ENCODE assay signal across 8 mouse cellular contexts in the genomic region with DNA sequence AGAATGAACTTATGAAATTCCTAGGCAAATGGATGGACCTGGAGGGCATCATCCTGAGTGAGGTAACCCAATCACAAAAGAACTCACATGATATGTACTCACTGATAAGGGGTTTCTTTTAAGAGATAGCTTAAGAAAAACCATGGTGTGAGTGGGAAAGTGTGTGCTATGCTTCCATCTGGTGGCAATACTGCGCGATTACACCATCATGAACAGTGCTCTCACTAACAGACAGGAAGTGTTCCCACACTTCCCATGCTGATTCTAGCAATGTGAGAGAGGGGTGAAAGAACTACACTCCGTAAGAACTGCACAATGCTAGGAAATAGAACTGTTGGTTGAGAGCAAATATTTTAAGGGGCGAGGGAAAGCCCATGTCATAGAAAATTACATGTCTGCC. TPM values are rescaled to one million over a fixed set of nuclear protein-coding genes. Genes with fewer than 3 reads are reported as not detected.
DNase-seq lines count a peak whose midpoint lies in the region; ATAC-seq lines count a peak whose summit lies in the region.
"Had no signal": no experiment of that assay in that cellular context is flagged by ENCODE, and none has a peak within 500 bp of the region (broad histone marks: within the 10 kb centered on the region; RNA-seq: fewer than 3 reads in every experiment).

No protein-coding gene starts in this region.

- no peaks in the 10 kb centered on the region for H3K36me3 ChIP-seq in liver, embryonic 11.5 days (ENCODE audit: control insufficient read depth, insufficient read depth, low read length)
- H3K36me3 ChIP-seq in liver, embryonic 12.5 days: no peaks in the 10 kb centered on the region
- no peaks in the 10 kb centered on the region for H3K36me3 ChIP-seq in intestine, embryonic 16.5 days (ENCODE audit: control insufficient read depth, insufficient read depth, low read length)
- no peaks in the 10 kb centered on the region for H3K36me3 ChIP-seq in midbrain, embryonic 15.5 days (replicated peaks)

- 8% methylated on average over 4 of the region's 4 CpGs for WGBS in liver, embryonic 11.5 days
- 8% methylated on average over 4 of the region's 4 CpGs for WGBS in liver, embryonic 12.5 days (ENCODE audit: insufficient replicate concordance)
- 12% methylated on average over 4 of the region's 4 CpGs for WGBS in intestine, embryonic 16.5 days
- WGBS in midbrain, embryonic 15.5 days: 15% methylated on average over 4 of the region's 4 CpGs

- no peak overlapping the region for H3K9ac ChIP-seq in liver, embryonic 11.5 days (ENCODE audit: low read depth, low read length)
- no peak overlapping the region for H3K9ac ChIP-seq in liver, embryonic 12.5 days
- no peak overlapping the region for H3K9ac ChIP-seq in intestine, embryonic 16.5 days (ENCODE audit: low read depth, low read length)
- no peak overlapping the region for H3K9ac ChIP-seq in midbrain, embryonic 15.5 days

- DNase-seq in liver, embryonic 11.5 days (ENCODE audit: low spot score): no peak
- peak; percentile 17 for DNase-seq in MEL-GATA-1-ER (ENCODE audit: extremely low read depth, low read depth)
- DNase-seq in embryo, embryonic 9.5 days (ENCODE audit: extremely low spot score): peak; percentile 32
- DNase-seq in ovary, adult 18-20 months (ENCODE audit: low spot score): no peak

- ATAC-seq in liver, embryonic 11.5 days (replicated peaks; ENCODE audit: low FRiP score): peak; percentile 18; the same call in 1 of the 2 replicates
- no peak for ATAC-seq in liver, embryonic 12.5 days
- peak; percentile 80 for ATAC-seq in intestine, embryonic 16.5 days
- ATAC-seq in midbrain, embryonic 15.5 days (replicated peaks): peak; percentile 88

- H3K4me1 ChIP-seq in liver, embryonic 11.5 days (replicated peaks; ENCODE audit: control insufficient read depth, insufficient read depth, low read length): no peaks in the 10 kb centered on the region
- H3K4me1 ChIP-seq in liver, embryonic 12.5 days: no peaks in the 10 kb centered on the region
- H3K4me1 ChIP-seq in intestine, embryonic 16.5 days (ENCODE audit: control insufficient read depth, insufficient read depth, low read length): 0 out of 2 replicates have a peak, but pooled peaks cover 2% of the 10 kb centered on the region
- no peaks in the 10 kb centered on the region for H3K4me1 ChIP-seq in midbrain, embryonic 15.5 days
- H3K4me1 ChIP-seq: megakaryocyte, embryonic 14.5 days had no signal

- H3K4me2 ChIP-seq in liver, embryonic 11.5 days: no peak overlapping the region
- no peak overlapping the region for H3K4me2 ChIP-seq in liver, embryonic 12.5 days
- H3K4me2 ChIP-seq in intestine, embryonic 16.5 days (ENCODE audit: low read depth, low read length): no peak overlapping the region
- H3K4me2 ChIP-seq in midbrain, embryonic 15.5 days: no peak overlapping the region

- H3K9me3 ChIP-seq in liver, embryonic 11.5 days (ENCODE audit: control insufficient read depth, low read length): no peaks in the 10 kb centered on the region
- H3K9me3 ChIP-seq in liver, embryonic 12.5 days (replicated peaks): no peaks in the 10 kb centered on the region
- H3K9me3 ChIP-seq in intestine, embryonic 16.5 days (ENCODE audit: control insufficient read depth, low read length): no peaks in the 10 kb centered on the region
- H3K9me3 ChIP-seq in midbrain, embryonic 15.5 days: no peaks in the 10 kb centered on the region
- H3K9me3 ChIP-seq: megakaryocyte, embryonic 14.5 days had no signal

- H3K27ac ChIP-seq in liver, embryonic 11.5 days (ENCODE audit: low read depth, low read length): no peak overlapping the region
- no peak overlapping the region for H3K27ac ChIP-seq in liver, embryonic 12.5 days
- H3K27ac ChIP-seq in intestine, embryonic 16.5 days (ENCODE audit: low read length): no peak overlapping the region
- H3K27ac ChIP-seq in midbrain, embryonic 15.5 days: no peak overlapping the region

- H3K4me3 ChIP-seq in liver, embryonic 11.5 days (ENCODE audit: low read depth, low read length): no peak overlapping the region
- H3K4me3 ChIP-seq in liver, embryonic 12.5 days: no peak overlapping the region
- no peak overlapping the region for H3K4me3 ChIP-seq in intestine, embryonic 16.5 days (ENCODE audit: low read length)
- no peak overlapping the region for H3K4me3 ChIP-seq in midbrain, embryonic 15.5 days
- H3K4me3 ChIP-seq: megakaryocyte, embryonic 14.5 days had no signal

- H3K27me3 ChIP-seq in liver, embryonic 11.5 days (replicated peaks; ENCODE audit: control insufficient read depth, insufficient read depth, low read length): no peaks in the 10 kb centered on the region
- no peaks in the 10 kb centered on the region for H3K27me3 ChIP-seq in liver, embryonic 12.5 days (replicated peaks)
- no peaks in the 10 kb centered on the region for H3K27me3 ChIP-seq in intestine, embryonic 16.5 days (replicated peaks; ENCODE audit: control insufficient read depth, insufficient read depth, low read length)
- no peaks in the 10 kb centered on the region for H3K27me3 ChIP-seq in midbrain, embryonic 15.5 days (replicated peaks)
- H3K27me3 ChIP-seq: megakaryocyte, embryonic 14.5 days had no signal

RNA-seq across cellular contexts. Expression of a gene that starts 3.4 kb away (rescaled TPM):
- not detected in 2 replicates for polyA plus RNA-seq in liver, embryonic 11.5 days (2014; fragmentation: Nextera tagmentation; extraction: Ambion mirVana)
- not detected in 2 replicates for polyA plus RNA-seq in liver, embryonic 12.5 days (2016; fragmentation: Nextera tagmentation; extraction: Ambion mirVana)
- not detected in 2 replicates for polyA plus RNA-seq in intestine, embryonic 16.5 days (2015; fragmentation: Nextera tagmentation; extraction: Ambion mirVana)
- 0.06 and 0.13 TPM in 2 replicates for polyA plus RNA-seq in midbrain, embryonic 15.5 days (2015; fragmentation: Nextera tagmentation; extraction: Ambion mirVana)

RNA-seq across cellular contexts. Expression of a gene that starts 39.9 kb away (rescaled TPM):
- not detected in 2 replicates for polyA plus RNA-seq in liver, embryonic 11.5 days (2014; fragmentation: Nextera tagmentation; extraction: Ambion mirVana)
- polyA plus RNA-seq in liver, embryonic 12.5 days (2016; fragmentation: Nextera tagmentation; extraction: Ambion mirVana): not detected in 2 replicates
- polyA plus RNA-seq in intestine, embryonic 16.5 days (2015; fragmentation: Nextera tagmentation; extraction: Ambion mirVana): not detected in 2 replicates
- not detected in 2 replicates for polyA plus RNA-seq in midbrain, embryonic 15.5 days (2015; fragmentation: Nextera tagmentation; extraction: Ambion mirVana)

RNA-seq across cellular contexts. Expression of a gene that starts 54.6 kb away (rescaled TPM):
- polyA plus RNA-seq in liver, embryonic 11.5 days (2014; fragmentation: Nextera tagmentation; extraction: Ambion mirVana): not detected in 2 replicates
- not detected in 2 replicates for polyA plus RNA-seq in liver, embryonic 12.5 days (2016; fragmentation: Nextera tagmentation; extraction: Ambion mirVana)
- polyA plus RNA-seq in intestine, embryonic 16.5 days (2015; fragmentation: Nextera tagmentation; extraction: Ambion mirVana): not detected in 2 replicates
- polyA plus RNA-seq in midbrain, embryonic 15.5 days (2015; fragmentation: Nextera tagmentation; extraction: Ambion mirVana): not detected in 2 replicates

Comparison
In these comparisons a context has a peak if more than half of its experiments do, and no peak if none do; other contexts are left out.
1. DNase-seq: peak in MEL-GATA-1-ER (single experiment) and embryo, embryonic 9.5 days (single experiment); none in liver, embryonic 11.5 days (single experiment) and ovary, adult 18-20 months (single experiment).